Mouse (Mus musculus) kidney, embryonic 14.5 days (tissue): ENCODE measurements around the gene Myo7a. TPM values are rescaled to one million over a fixed set of nuclear protein-coding genes. Genes with fewer than 3 reads are reported as not detected.

Experiments
- ATAC-seq: fragments of 200-750 bp; cut with Nextera tagmentation; 2 replicates; pipeline ENCODE4 v1.8.0; 2017; ENCODE audit warnings: moderate number of reproducible peaks, mild to moderate bottlenecking, moderate TSS enrichment, moderate library complexity; ENCODE audit not compliant: low FRiP score, low TSS enrichment
- H3K27ac ChIP-seq: fragments of 300-500 bp; sonication (generic); 2 replicates; pipeline ENCODE4 v1.5.1; 2014; ENCODE audit warnings: low read depth, mild to moderate bottlenecking, low read length, moderate library complexity, mixed read lengths
- H3K27me3 ChIP-seq: fragments of 300-500 bp; sonication (generic); 2 replicates; pipeline ENCODE4 v1.6.1; 2014; ENCODE audit warnings: mild to moderate bottlenecking, low read length; ENCODE audit not compliant: control insufficient read depth, insufficient read depth
- H3K36me3 ChIP-seq: fragments of 300-500 bp; sonication (generic); 2 replicates; pipeline ENCODE4 v1.6.1; 2014; ENCODE audit warnings: low read length, mixed read lengths; ENCODE audit not compliant: control insufficient read depth, insufficient read depth
- H3K4me1 ChIP-seq: fragments of 300-500 bp; sonication (generic); 2 replicates; pipeline ENCODE4 v1.6.1; 2014; ENCODE audit warnings: low read length, mixed read lengths; ENCODE audit not compliant: control insufficient read depth, insufficient read depth
- H3K4me2 ChIP-seq: fragments of 300-500 bp; sonication (generic); replicated peaks from 2 replicates; pipeline ENCODE4 v1.6.1; 2014; ENCODE audit warnings: low read depth, mild to moderate bottlenecking, low read length
- H3K4me3 ChIP-seq: fragments of 300-500 bp; sonication (generic); 2 replicates; pipeline ENCODE4 v1.5.1; 2014; ENCODE audit warnings: mild to moderate bottlenecking, low read length
- H3K9ac ChIP-seq: fragments of 300-500 bp; sonication (generic); 2 replicates; pipeline ENCODE4 v1.6.1; 2014; ENCODE audit warnings: low read depth, mild to moderate bottlenecking, low read length, moderate library complexity
- H3K9me3 ChIP-seq: fragments of 300-500 bp; sonication (generic); 2 replicates; pipeline ENCODE4 v1.6.1; 2016; ENCODE audit warnings: low read length; ENCODE audit not compliant: control insufficient read depth
- WGBS: fragments of 180-500 bp; shearing (Covaris S2); extraction: QIAGEN DNeasy Blood & Tissue Kit; methylation state at CpG from one replicate; pipeline ENCODE4 v1.1.7; 2014; 5-methylcytosine and 5-hydroxymethylcytosine counted together
- polyA plus RNA-seq: library from polyadenylated mRNA; unstranded; fragments of >200 nt; fragmentation: Nextera tagmentation; extraction: Ambion mirVana; gene quantifications from 2 replicates; pipeline ENCODE4 v1.2.1, GENCODE M21; 2014

Gene Myo7a
- polyA plus RNA-seq, 1 experiment from 2014 or later, result 15.4 TPM

DNA sequence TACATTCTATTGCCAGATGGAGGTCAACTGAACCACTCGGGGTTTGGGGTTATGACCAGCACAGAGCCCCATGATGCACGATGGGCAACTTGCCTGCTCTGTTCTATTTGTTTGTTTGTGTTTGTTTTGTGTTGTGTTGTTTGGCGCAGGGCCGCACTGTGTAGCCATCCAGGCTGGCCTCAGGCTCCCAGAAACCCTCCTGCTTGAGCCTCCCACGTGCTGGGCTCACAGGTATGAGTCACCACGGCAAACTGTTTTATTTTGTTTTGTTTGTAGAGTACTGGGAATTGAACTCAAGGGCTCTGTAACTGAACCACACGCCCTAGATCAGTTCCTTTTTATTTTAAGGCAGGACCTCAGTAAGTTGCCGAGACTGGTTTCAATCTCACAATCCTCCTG, 27.1 kb upstream of the Myo7a start:
- no peak for ATAC-seq

DNA sequence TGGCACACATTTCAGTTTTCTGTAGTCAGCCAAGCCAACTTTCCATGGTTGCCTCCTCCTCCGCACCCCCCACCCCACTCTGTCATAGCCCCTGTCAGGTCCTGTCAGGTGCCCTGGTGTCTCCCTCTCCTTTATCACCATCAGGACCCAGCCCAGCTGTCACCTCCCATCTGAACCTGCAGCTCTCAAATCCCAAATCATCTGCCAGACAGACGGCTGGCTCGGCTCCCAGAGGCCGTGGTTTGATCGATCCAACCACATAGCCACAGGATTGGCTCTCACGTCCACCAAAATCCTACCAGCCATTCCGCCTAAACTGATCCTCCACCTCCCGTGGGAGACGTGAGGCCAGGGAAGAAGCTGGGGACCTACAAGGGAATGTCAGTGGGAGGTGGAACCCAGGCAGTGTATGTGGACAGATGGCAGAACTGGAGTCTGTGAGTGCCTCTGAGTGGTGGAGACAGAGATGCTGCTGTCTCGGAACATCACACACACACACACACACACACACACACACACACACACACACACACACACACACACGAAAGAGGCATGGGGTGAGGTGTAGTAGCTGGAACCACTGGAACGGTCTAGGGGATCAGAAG, 26.6 kb upstream of the Myo7a start:
- 79% methylated on average over 12 of the region's 12 CpGs for WGBS

More for the DNA sequence above, 27.1 kb upstream of the Myo7a start:
- Histone ChIP-seq H3K4me1 (peaks cover 36% of the 10 kb centered on the region), H3K9ac (no peak overlapping the region), H3K9me3 (no peaks in the 10 kb centered on the region), H3K27me3 (no peaks in the 10 kb centered on the region), H3K27ac (no peak overlapping the region), H3K36me3 (no peaks in the 10 kb centered on the region), H3K4me3 (no peak overlapping the region), H3K4me2 (no peak overlapping the region)
- 64% methylated on average over 8 of the region's 8 CpGs for WGBS

DNA sequence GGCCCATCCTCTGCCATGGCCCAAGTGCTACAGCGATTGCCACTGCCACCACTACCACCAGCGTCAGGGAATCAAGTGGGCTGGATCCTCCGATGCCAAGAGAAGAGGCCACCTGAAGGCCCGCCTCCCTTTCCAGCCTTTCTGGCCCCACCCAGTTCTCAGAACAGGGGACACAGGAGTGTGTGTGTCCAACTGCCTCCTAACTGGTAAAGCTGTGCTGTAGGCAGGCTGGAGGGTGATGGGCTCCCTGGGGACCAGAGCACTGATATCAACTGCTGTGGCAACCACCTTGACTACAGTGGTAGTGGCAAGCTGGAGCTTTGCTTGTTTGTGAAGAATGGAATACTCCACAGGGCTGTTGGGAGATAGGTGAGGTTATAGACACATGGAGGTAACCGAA, 26.1 kb upstream of the Myo7a start, which contains the start of gene Omp:
Gene Omp (minus strand): TSS at position 101 of the 400 bp plus-strand sequence.
- Histone ChIP-seq H3K9me3 (no peaks in the 10 kb centered on the region), H3K4me2 (no peak within 1 kb of the TSS), H3K27ac (no peak within 1 kb of the TSS), H3K9ac (no peak within 1 kb of the TSS), H3K4me3 (no peak within 1 kb of the TSS), H3K36me3 (no peaks in the 10 kb centered on the region), H3K4me1 (peaks cover 38% of the 10 kb centered on the region), H3K27me3 (no peaks in the 10 kb centered on the region)
- WGBS, result 94% methylated on average over 5 of the region's 5 CpGs
- no peak for ATAC-seq

More for the DNA sequence above, 26.6 kb upstream of the Myo7a start:
- H3K9me3 ChIP-seq, result no peaks in the 10 kb centered on the region
- no peak overlapping the region for H3K4me2 ChIP-seq
- no peaks in the 10 kb centered on the region for H3K27me3 ChIP-seq
- H3K4me1 ChIP-seq, result peaks cover 38% of the 10 kb centered on the region
- H3K27ac ChIP-seq, result no peak overlapping the region
- ATAC-seq, result no peak
- no peak overlapping the region for H3K4me3 ChIP-seq
- no peaks in the 10 kb centered on the region for H3K36me3 ChIP-seq
- H3K9ac ChIP-seq, result no peak overlapping the region

DNA sequence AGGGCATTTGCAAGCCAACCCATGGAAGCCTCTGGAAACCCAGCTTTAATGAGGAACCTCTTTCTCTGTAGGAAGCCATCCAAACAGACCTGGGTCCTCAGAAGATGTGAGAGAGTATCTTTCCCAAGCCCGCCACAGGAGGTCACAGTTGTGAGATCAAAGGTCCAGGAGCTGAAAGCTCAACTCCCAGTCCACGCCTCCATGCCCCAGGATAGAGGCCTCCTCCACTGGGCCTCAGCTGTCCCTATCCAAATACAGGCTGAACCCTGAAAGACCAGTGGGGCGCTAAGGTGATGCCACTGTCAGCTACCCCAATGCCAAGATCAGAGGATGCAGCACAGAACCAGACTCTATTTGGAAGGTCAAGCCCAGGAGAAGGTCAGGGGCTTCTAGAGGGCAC, 23.3 kb upstream of the Myo7a start:
- peak; percentile 48; the same call in 1 of the 2 replicates for ATAC-seq

DNA sequence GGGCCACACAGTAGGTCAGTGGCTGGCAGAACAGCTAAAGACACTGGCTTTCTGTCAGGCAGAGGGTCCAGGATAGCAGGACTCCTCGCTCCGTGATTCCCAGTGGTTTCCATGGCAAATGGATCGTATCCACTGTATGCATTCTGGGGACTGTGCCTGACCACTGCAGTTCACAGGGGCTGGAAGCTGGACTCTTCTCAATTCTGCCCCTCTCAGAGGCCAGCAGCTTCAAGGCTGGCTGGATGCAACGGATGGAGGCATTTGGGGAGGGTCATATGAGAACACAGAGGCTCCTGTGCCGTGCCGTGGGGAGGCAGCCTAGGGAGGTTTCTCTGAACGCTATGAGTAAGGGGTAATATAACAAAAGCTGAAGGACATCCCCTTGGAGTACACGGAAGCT, 22.9 kb upstream of the Myo7a start:
- Histone ChIP-seq H3K27me3 (no peaks in the 10 kb centered on the region), H3K36me3 (no peaks in the 10 kb centered on the region), H3K27ac (peak overlapping the region; percentile 15; the same call in 1 of the 2 replicates), H3K9ac (no peak overlapping the region), H3K4me1 (peaks cover 19% of the 10 kb centered on the region), H3K4me3 (no peak overlapping the region), H3K4me2 (no peak overlapping the region), H3K9me3 (no peaks in the 10 kb centered on the region)
- ATAC-seq, result peak; percentile 47; the same call in 1 of the 2 replicates
- WGBS, result 28% methylated on average over 8 of the region's 8 CpGs

More for the DNA sequence above, 23.3 kb upstream of the Myo7a start:
- no peak overlapping the region for H3K9ac ChIP-seq
- H3K4me3 ChIP-seq, result no peak overlapping the region
- no peaks in the 10 kb centered on the region for H3K27me3 ChIP-seq
- H3K27ac ChIP-seq, result peak overlapping the region; percentile 15; the same call in 1 of the 2 replicates
- no peaks in the 10 kb centered on the region for H3K36me3 ChIP-seq
- 28% methylated on average over 3 of the region's 3 CpGs for WGBS
- H3K9me3 ChIP-seq, result no peaks in the 10 kb centered on the region
- H3K4me1 ChIP-seq, result peaks cover 22% of the 10 kb centered on the region
- no peak overlapping the region for H3K4me2 ChIP-seq

DNA sequence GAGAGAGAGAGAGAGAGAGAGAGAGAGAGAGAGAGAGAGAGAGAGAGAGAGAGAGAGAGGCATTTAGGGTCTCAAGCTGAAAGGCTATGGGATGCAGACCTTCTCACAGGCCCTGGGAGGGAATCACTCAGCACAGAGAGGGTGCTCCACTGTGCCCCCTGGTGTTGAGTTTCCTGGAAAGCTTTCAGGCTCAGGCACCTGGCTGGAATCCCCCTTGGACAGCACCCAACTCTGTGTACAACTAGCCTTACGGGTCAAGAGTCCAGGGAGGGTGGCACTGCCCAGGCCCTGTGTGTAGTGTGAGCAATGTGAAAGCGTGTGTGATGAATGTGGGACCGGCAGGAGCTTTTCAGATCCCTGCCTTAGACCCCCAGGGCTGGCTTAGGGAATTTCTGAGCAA, 21.9 kb upstream of the Myo7a start:
- Histone ChIP-seq H3K4me1 (peaks cover 19% of the 10 kb centered on the region), H3K27ac (no peak overlapping the region), H3K4me3 (no peak overlapping the region), H3K27me3 (no peaks in the 10 kb centered on the region), H3K4me2 (no peak overlapping the region), H3K36me3 (no peaks in the 10 kb centered on the region), H3K9me3 (no peaks in the 10 kb centered on the region), H3K9ac (no peak overlapping the region)
- WGBS, result 61% methylated on average over 3 of the region's 3 CpGs
- no peak for ATAC-seq

DNA sequence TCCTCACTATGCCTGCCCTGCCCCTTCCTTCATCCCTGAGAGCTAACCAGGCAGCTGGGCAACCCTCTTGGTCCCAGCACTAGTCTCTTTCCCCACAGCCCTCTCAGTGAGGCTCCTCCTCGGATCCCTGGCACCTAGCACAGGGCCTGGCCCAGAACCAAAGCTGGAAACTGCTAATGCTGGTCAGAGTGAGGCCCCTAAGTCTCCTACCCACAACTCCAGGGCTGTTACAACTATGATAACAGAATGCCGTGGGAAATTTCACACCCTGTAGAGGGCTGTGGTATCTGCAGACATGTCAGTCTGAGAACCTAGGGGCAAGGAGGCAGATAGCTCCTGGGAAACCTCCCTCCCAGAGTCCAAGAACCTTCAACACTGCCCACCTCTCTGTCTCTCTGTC, 21.3 kb upstream of the Myo7a start:
- Histone ChIP-seq H3K4me3 (no peak overlapping the region), H3K36me3 (no peaks in the 10 kb centered on the region), H3K9me3 (no peaks in the 10 kb centered on the region), H3K27ac (no peak overlapping the region), H3K27me3 (no peaks in the 10 kb centered on the region), H3K4me2 (no peak overlapping the region), H3K4me1 (peaks cover 19% of the 10 kb centered on the region), H3K9ac (no peak overlapping the region)
- 19% methylated on average over 2 of the region's 2 CpGs for WGBS
- no peak for ATAC-seq

DNA sequence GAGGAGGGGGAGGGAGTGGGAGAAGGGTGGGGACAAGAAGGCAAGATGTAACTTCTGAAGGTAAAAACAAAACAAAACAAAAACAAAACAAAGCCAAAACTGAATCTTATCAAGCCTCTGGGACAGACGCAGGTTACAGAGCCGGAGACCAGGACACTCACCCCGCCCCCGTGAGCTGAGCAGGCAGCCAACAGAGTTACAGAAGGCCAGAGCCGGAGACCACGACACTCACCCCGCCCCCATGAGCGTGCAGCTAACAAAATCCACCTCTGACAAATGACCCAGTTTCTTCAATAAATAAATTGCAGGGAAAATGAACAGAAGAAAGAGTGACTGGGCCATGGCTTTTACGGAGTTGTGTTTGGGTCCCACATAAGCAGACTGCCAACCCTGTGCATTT, 19.9 kb upstream of the Myo7a start:
- no peaks in the 10 kb centered on the region for H3K27me3 ChIP-seq
- H3K4me3 ChIP-seq, result no peak overlapping the region
- no peak overlapping the region for H3K4me2 ChIP-seq
- 20% methylated on average over 9 of the region's 9 CpGs for WGBS
- H3K9ac ChIP-seq, result no peak overlapping the region
- no peak for ATAC-seq
- no peaks in the 10 kb centered on the region for H3K36me3 ChIP-seq
- H3K4me1 ChIP-seq, result peaks cover 19% of the 10 kb centered on the region
- no peaks in the 10 kb centered on the region for H3K9me3 ChIP-seq
- no peak overlapping the region for H3K27ac ChIP-seq

DNA sequence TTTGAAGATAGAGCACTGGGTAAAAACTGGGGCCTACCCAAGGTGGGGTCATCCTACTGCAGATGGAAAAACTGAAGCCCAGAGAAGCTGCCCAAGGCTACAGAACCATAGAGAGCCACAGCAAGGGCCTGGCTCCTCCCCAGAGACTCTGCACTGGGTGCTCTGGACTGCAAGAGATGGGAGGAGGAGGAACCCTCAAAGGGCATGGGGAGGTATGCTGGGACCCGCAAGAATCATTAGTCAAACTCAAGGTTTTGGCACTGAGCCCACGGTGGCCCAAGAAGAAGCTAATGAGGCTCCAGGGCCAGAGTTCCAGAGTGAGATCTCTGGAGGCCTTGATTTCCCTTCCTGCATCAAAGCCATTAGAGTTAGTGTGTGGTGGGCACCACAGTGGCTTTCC, 18.7 kb upstream of the Myo7a start:
- WGBS, result 56% methylated on average over 2 of the region's 2 CpGs
- no peak for ATAC-seq

More for the DNA sequence above, 18.7 kb upstream of the Myo7a start:
- Histone ChIP-seq H3K27ac (no peak overlapping the region), H3K9me3 (no peaks in the 10 kb centered on the region), H3K4me3 (no peak overlapping the region), H3K4me1 (peaks cover 14% of the 10 kb centered on the region), H3K9ac (no peak overlapping the region), H3K36me3 (no peaks in the 10 kb centered on the region), H3K27me3 (no peaks in the 10 kb centered on the region), H3K4me2 (no peak overlapping the region)
